Mouse (Mus musculus) limb, embryonic 10.5 days (tissue): ENCODE data around the gene Clcn2. TPM values are rescaled to one million over a fixed set of nuclear protein-coding genes. Genes with fewer than 3 reads are reported as not detected.

ENCODE experiments used
- DNase-seq: peaks from one replicate; pipeline ENCODE4 v3.0.0-alpha.2; 2017; ENCODE audit warnings: low spot score
- H3K27ac ChIP-seq: fragments of 300-500 bp; sonication (generic); 2 replicates; pipeline ENCODE4 v1.5.1; 2016; ENCODE audit warnings: mild to moderate bottlenecking
- H3K27me3 ChIP-seq: fragments of 300-500 bp; sonication (generic); 2 replicates; pipeline ENCODE4 v1.6.1; 2016; ENCODE audit warnings: low read depth, mild to moderate bottlenecking; ENCODE audit not compliant: poor library complexity, severe bottlenecking
- H3K36me3 ChIP-seq: fragments of 300-500 bp; sonication (generic); 2 replicates; pipeline ENCODE4 v1.6.1; 2016; ENCODE audit warnings: mild to moderate bottlenecking, moderate library complexity
- H3K4me1 ChIP-seq: fragments of 300-500 bp; sonication (generic); 2 replicates; pipeline ENCODE4 v1.6.1; 2016
- H3K4me3 ChIP-seq: fragments of 300-500 bp; sonication (generic); 2 replicates; pipeline ENCODE4 v1.5.1; 2016; ENCODE audit warnings: mild to moderate bottlenecking, moderate library complexity
- H3K9me3 ChIP-seq: fragments of 300-500 bp; sonication (generic); replicated peaks from 2 replicates; pipeline ENCODE4 v1.6.1; 2016; ENCODE audit warnings: mild to moderate bottlenecking
- WGBS: fragments of 180-500 bp; shearing (Covaris S2); methylation state at CpG from one replicate; pipeline ENCODE4 v1.1.7; 2016; 5-methylcytosine and 5-hydroxymethylcytosine counted together
- polyA plus RNA-seq: library from polyadenylated mRNA; unstranded; fragments of >200 nt; fragmentation: Nextera tagmentation; extraction: Ambion mirVana; gene quantifications from 2 replicates; pipeline ENCODE4 v1.2.1, GENCODE M21; 2016

Clcn2 gene
- polyA plus RNA-seq, 1 experiment from 2014 or later = 18.5 TPM

- peak within 1 kb of the TSS; percentile 68 for H3K4me3 ChIP-seq
- no peaks in the 10 kb centered on the region for H3K36me3 ChIP-seq
- peaks cover 40% of the 10 kb centered on the region for H3K4me1 ChIP-seq
- WGBS = 1% methylated on average over 66 of the region's 70 CpGs
- peaks cover 63% of the 10 kb centered on the region for H3K27me3 ChIP-seq
- no peaks in the 10 kb centered on the region for H3K9me3 ChIP-seq
- H3K27ac ChIP-seq = peak within 1 kb of the TSS; percentile 89
- peak; percentile 83 for DNase-seq
These were observed 15.6 kb upstream of the Clcn2 start, which contains the start of gene Chrd for GRCm38 (mm10) chr16:20732925-20733730. Chrd (plus strand) TSS chr16:20733127.

- H3K4me1 ChIP-seq = peaks cover 40% of the 10 kb centered on the region
- H3K9me3 ChIP-seq = no peaks in the 10 kb centered on the region
- peak overlapping the region; percentile 68 for H3K4me3 ChIP-seq
- no peak for DNase-seq
- H3K27me3 ChIP-seq = peaks cover 58% of the 10 kb centered on the region
- H3K27ac ChIP-seq = peak overlapping the region; percentile 89
- WGBS = under 1% methylated on average over 30 of the region's 30 CpGs
- no peaks in the 10 kb centered on the region for H3K36me3 ChIP-seq
These were observed 14.8 kb upstream of the Clcn2 start for GRCm38 (mm10) chr16:20732251-20732924.

GRCm38 (mm10) chr16:20731688-20732087 lies 14.1 kb upstream of the Clcn2 start:
- Histone ChIP-seq H3K4me1 (peaks cover 40% of the 10 kb centered on the region), H3K4me3 (no peak overlapping the region), H3K9me3 (no peaks in the 10 kb centered on the region), H3K27ac (peak overlapping the region; percentile 89; the same call in 1 of the 2 replicates), H3K36me3 (no peaks in the 10 kb centered on the region), H3K27me3 (peaks cover 51% of the 10 kb centered on the region)
- WGBS = 65% methylated on average over 5 of the region's 5 CpGs
- no peak for DNase-seq

- Histone ChIP-seq H3K4me3 (no peak overlapping the region), H3K4me1 (peaks cover 42% of the 10 kb centered on the region), H3K27me3 (peaks cover 37% of the 10 kb centered on the region), H3K9me3 (no peaks in the 10 kb centered on the region), H3K36me3 (no peaks in the 10 kb centered on the region), H3K27ac (no peak overlapping the region)
- WGBS = 40% methylated on average over 5 of the region's 5 CpGs
- no peak for DNase-seq
These were observed 12.8 kb upstream of the Clcn2 start for GRCm38 (mm10) chr16:20730293-20730711.

GRCm38 (mm10) chr16:20726384-20726783 lies 8.8 kb upstream of the Clcn2 start:
- peaks cover 8% of the 10 kb centered on the region for H3K27me3 ChIP-seq
- no peak overlapping the region for H3K27ac ChIP-seq
- peaks cover 23% of the 10 kb centered on the region; the same call in 1 of the 2 replicates for H3K4me1 ChIP-seq
- DNase-seq = no peak
- 67% methylated on average over 1 of the region's 1 CpGs for WGBS
- no peak overlapping the region for H3K4me3 ChIP-seq
- H3K36me3 ChIP-seq = peaks cover 13% of the 10 kb centered on the region
- no peaks in the 10 kb centered on the region for H3K9me3 ChIP-seq

- 0 out of 2 replicates have a peak overlapping the region, but pooled peaks have one; percentile 42 for H3K27ac ChIP-seq
- H3K27me3 ChIP-seq = peaks cover 6% of the 10 kb centered on the region; the same call in 1 of the 2 replicates
- no peak for DNase-seq
- no peaks in the 10 kb centered on the region for H3K9me3 ChIP-seq
- peaks cover 20% of the 10 kb centered on the region for H3K36me3 ChIP-seq
- H3K4me1 ChIP-seq = peaks cover 23% of the 10 kb centered on the region; the same call in 1 of the 2 replicates
- no peak overlapping the region for H3K4me3 ChIP-seq
- WGBS = 83% methylated on average over 4 of the region's 4 CpGs
These were observed 8.2 kb upstream of the Clcn2 start for GRCm38 (mm10) chr16:20725750-20726149.

- 0 out of 2 replicates have a peak overlapping the region, but pooled peaks have one; percentile 11 for H3K27ac ChIP-seq
- no peak for DNase-seq
- H3K4me1 ChIP-seq = peaks cover 19% of the 10 kb centered on the region; the same call in 1 of the 2 replicates
- H3K27me3 ChIP-seq = peaks cover 6% of the 10 kb centered on the region; the same call in 1 of the 2 replicates
- no peak overlapping the region for H3K4me3 ChIP-seq
- no peaks in the 10 kb centered on the region for H3K9me3 ChIP-seq
- WGBS = 76% methylated on average over 7 of the region's 7 CpGs
- peaks cover 24% of the 10 kb centered on the region for H3K36me3 ChIP-seq
These were observed 7.8 kb upstream of the Clcn2 start for GRCm38 (mm10) chr16:20725321-20725720.

- DNase-seq = peak; percentile 72
- peaks cover 34% of the 10 kb centered on the region for H3K36me3 ChIP-seq
- H3K9me3 ChIP-seq = no peaks in the 10 kb centered on the region
- no peak overlapping the region for H3K27ac ChIP-seq
- peaks cover 14% of the 10 kb centered on the region; the same call in 1 of the 2 replicates for H3K4me1 ChIP-seq
- H3K4me3 ChIP-seq = no peak overlapping the region
- 28% methylated on average over 5 of the region's 5 CpGs for WGBS
- H3K27me3 ChIP-seq = peaks cover 6% of the 10 kb centered on the region; the same call in 1 of the 2 replicates
These were observed 6.8 kb upstream of the Clcn2 start for GRCm38 (mm10) chr16:20724338-20724748.

GRCm38 (mm10) chr16:20723247-20723646 lies 5.7 kb upstream of the Clcn2 start:
- whole genome bisulfite sequencing = 35% methylated on average over 4 of the region's 4 CpGs
- peaks cover 21% of the 10 kb centered on the region for H3K4me1 ChIP-seq
- H3K27ac ChIP-seq = no peak overlapping the region
- H3K9me3 ChIP-seq = no peaks in the 10 kb centered on the region
- no peak overlapping the region for H3K4me3 ChIP-seq
- H3K36me3 ChIP-seq = peaks cover 34% of the 10 kb centered on the region
- no peak for DNase-seq
- H3K27me3 ChIP-seq = no peaks in the 10 kb centered on the region

GRCm38 (mm10) chr16:20722736-20723135 lies 5.2 kb upstream of the Clcn2 start:
- no peaks in the 10 kb centered on the region for H3K27me3 ChIP-seq
- peaks cover 21% of the 10 kb centered on the region for H3K4me1 ChIP-seq
- DNase-seq = no peak
- no peak overlapping the region for H3K4me3 ChIP-seq
- H3K27ac ChIP-seq = no peak overlapping the region
- no peaks in the 10 kb centered on the region for H3K9me3 ChIP-seq
- 54% methylated on average over 4 of the region's 4 CpGs for WGBS
- H3K36me3 ChIP-seq = peaks cover 34% of the 10 kb centered on the region

GRCm38 (mm10) chr16:20721808-20722207 lies 4.3 kb upstream of the Clcn2 start:
- DNase-seq = no peak
- H3K27ac ChIP-seq = no peak overlapping the region
- peaks cover 34% of the 10 kb centered on the region for H3K36me3 ChIP-seq
- H3K27me3 ChIP-seq = no peaks in the 10 kb centered on the region
- no peaks in the 10 kb centered on the region for H3K9me3 ChIP-seq
- 82% methylated on average over 10 of the region's 10 CpGs for WGBS
- H3K4me3 ChIP-seq = no peak overlapping the region
- H3K4me1 ChIP-seq = peaks cover 30% of the 10 kb centered on the region

GRCm38 (mm10) chr16:20717978-20718670 lies 578 bp upstream of the Clcn2 start:
- no peak for DNase-seq
- peaks cover 11% of the 10 kb centered on the region; the same call in 1 of the 2 replicates for H3K27me3 ChIP-seq
- H3K27ac ChIP-seq = peak overlapping the region; percentile 91
- peaks cover 41% of the 10 kb centered on the region for H3K36me3 ChIP-seq
- peaks cover 51% of the 10 kb centered on the region for H3K4me1 ChIP-seq
- no peaks in the 10 kb centered on the region for H3K9me3 ChIP-seq
- WGBS = 3% methylated on average over 18 of the region's 18 CpGs
- H3K4me3 ChIP-seq = peak overlapping the region; percentile 73
